Mouse (Mus musculus): Measurements from ENCODE around the gene Mup17. TPM values are rescaled to one million over a fixed set of nuclear protein-coding genes. Genes with fewer than 3 reads are reported as not detected.
"Not testable (repeated sequence)": the region's sequence is repeated elsewhere in the genome, so short reads cannot be mapped to it uniquely, and the experiment has no call there.

Mup17 gene
- total RNA-seq (2014; rRNA removed) (0.34 and 154 TPM in 2 replicates), polyA plus RNA-seq (2012; rRNA removed) (15.8 and 25.5 TPM in 2 replicates)

DNA sequence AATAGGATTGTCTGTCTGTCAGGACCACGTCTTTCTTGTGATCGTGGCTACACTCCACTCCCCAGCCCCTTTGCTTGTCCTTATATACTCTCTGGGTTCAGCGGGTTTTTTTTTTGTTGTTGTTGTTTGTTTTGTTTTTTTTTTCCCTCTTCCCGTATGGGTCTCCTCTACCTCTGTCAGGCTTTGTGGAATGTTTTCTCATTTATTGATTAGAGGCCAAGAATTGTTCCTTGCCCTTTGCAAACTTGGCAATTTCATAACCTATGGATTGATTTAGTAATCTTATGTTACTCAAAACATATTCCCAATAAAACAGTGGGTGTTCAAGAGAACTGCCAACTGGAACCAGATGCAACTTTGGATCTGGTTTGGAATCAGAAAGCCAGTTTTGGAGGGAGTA is at the start of gene Mup17:
Mup17 (minus strand) TSS at position 101 of the 400 bp plus-strand sequence.
- not testable (repeated sequence) for H3K27ac ChIP-seq (replicated peaks; ENCODE audit: insufficient read depth, low read depth, low read length); H3K27me3 ChIP-seq (ENCODE audit: control insufficient read depth, insufficient read depth, low read length); H3K79me2 ChIP-seq (ENCODE audit: control insufficient read depth, insufficient read depth, low read length); H3K4me3 ChIP-seq (ENCODE audit: insufficient read depth, low read depth, low read length); DNase-seq (ENCODE audit: extremely low read depth, low read depth, low spot score); H3K9ac ChIP-seq (ENCODE audit: low read depth, low read length); H3K36me3 ChIP-seq (ENCODE audit: control insufficient read depth, insufficient read depth, low read length); H3K4me1 ChIP-seq (ENCODE audit: control insufficient read depth, insufficient read depth, low read length)
- 47% methylated on average over 4 of the region's 4 CpGs for WGBS

- H3K36me3 ChIP-seq (ENCODE audit: control insufficient read depth, insufficient read depth, low read length); H3K9ac ChIP-seq (ENCODE audit: low read depth, low read length); H3K79me2 ChIP-seq (ENCODE audit: control insufficient read depth, insufficient read depth, low read length); DNase-seq (ENCODE audit: extremely low read depth, low read depth, low spot score); H3K27ac ChIP-seq (replicated peaks; ENCODE audit: insufficient read depth, low read depth, low read length); H3K27me3 ChIP-seq (ENCODE audit: control insufficient read depth, insufficient read depth, low read length); H3K4me3 ChIP-seq (ENCODE audit: insufficient read depth, low read depth, low read length); H3K4me1 ChIP-seq (ENCODE audit: control insufficient read depth, insufficient read depth, low read length): not testable (repeated sequence)
- 89% methylated on average over 19 of the region's 19 CpGs for WGBS
Observed at GRCm38 (mm10) chr4:61571561-61571960, 24.1 kb downstream of the Mup17 start.

DNA sequence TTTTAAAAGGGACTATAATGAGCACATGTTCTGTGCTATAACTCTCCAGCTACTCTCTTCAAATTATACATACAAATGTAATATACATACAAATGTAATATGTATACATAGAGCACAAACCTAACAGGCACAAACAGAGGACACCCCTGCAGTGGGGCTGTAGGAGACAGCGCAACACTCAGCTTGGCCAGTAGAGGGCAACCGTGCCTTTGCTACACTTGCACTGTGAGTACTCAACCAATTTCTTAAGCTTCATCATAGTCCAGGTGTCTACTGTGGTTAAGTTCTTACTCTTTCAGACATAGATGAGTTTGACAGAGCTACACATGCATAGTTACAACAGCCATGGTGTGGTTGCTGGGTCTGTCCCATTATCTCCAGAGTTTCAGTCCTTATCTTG is 39.8 kb downstream of the Mup17 start:
- not testable (repeated sequence) for H3K4me1 ChIP-seq (ENCODE audit: control insufficient read depth, insufficient read depth, low read length); H3K9ac ChIP-seq (ENCODE audit: low read depth, low read length); H3K4me3 ChIP-seq (ENCODE audit: insufficient read depth, low read depth, low read length); H3K36me3 ChIP-seq (ENCODE audit: control insufficient read depth, insufficient read depth, low read length); H3K27me3 ChIP-seq (ENCODE audit: control insufficient read depth, insufficient read depth, low read length); H3K27ac ChIP-seq (replicated peaks; ENCODE audit: insufficient read depth, low read depth, low read length); H3K79me2 ChIP-seq (ENCODE audit: control insufficient read depth, insufficient read depth, low read length)
- WGBS, result 39% methylated on average over 2 of the region's 2 CpGs
- peak; percentile 61 for TF ChIP-seq CTCF (IDR thresholded peaks at IDR 0.05; ENCODE audit: low read depth, low read length)
- peak; percentile 21 for DNase-seq (ENCODE audit: extremely low read depth, low read depth, low spot score)

Other genes starting within 250 kb of the Mup17 start
- gene Mup15, start 156.1 kb downstream of the Mup17 start, total RNA-seq (2014; rRNA removed), result 1.2 and 280 TPM in 2 replicates
- gene Mup15, start 156.1 kb downstream of the Mup17 start, polyA plus RNA-seq (2012; rRNA removed), result 33.8 and 62.2 TPM in 2 replicates
- 1.0 and 75.7 TPM in 2 replicates for gene Mup16, start 76.3 kb downstream of the Mup17 start, total RNA-seq (2014; rRNA removed)
- gene Mup16, start 76.3 kb downstream of the Mup17 start, polyA plus RNA-seq (2012; rRNA removed), result 23.9 and 42.9 TPM in 2 replicates
- 1.7 TPM in 1 of 2 replicates, not detected in the other for gene Mup18, start 78.3 kb upstream of the Mup17 start, total RNA-seq (2014; rRNA removed)
- gene Mup18, start 78.3 kb upstream of the Mup17 start, polyA plus RNA-seq (2012; rRNA removed), result 0.91 and 1.7 TPM in 2 replicates
- 17.1 and 973 TPM in 2 replicates for gene Mup19, start 186.4 kb upstream of the Mup17 start, total RNA-seq (2014; rRNA removed)
- gene Mup19, start 186.4 kb upstream of the Mup17 start, polyA plus RNA-seq (2012; rRNA removed), result 123 and 143 TPM in 2 replicates
- not detected in 2 replicates for gene Mup5, start 239.4 kb upstream of the Mup17 start, total RNA-seq (2014; rRNA removed)
- 0.20 TPM in 1 of 2 replicates, not detected in the other for gene Mup5, start 239.4 kb upstream of the Mup17 start, polyA plus RNA-seq (2012; rRNA removed)

Measured in liver, adult 2 months (tissue).